Mouse (Mus musculus) T-helper 2 cell (primary cell): ENCODE measurements around the gene Gemin6.
"Not testable (repeated sequence)": the region's sequence is repeated elsewhere in the genome, so short reads cannot be mapped to it uniquely, and the experiment has no call there.

Source experiments
- in situ Hi-C: fragments of 300-600 bp; cut with MboI, MseI; formaldehyde crosslinking; loops from one replicate; pipeline ENCODE4 v1.15.1; 2025; ENCODE audit warnings: high pct_unique_total_duplicates

Gemin6 gene

GRCm38 (mm10) chr17:80224326-80225116 is at the start of gene Gemin6:
Gene Gemin6 (plus strand): TSS chr17:80224441.
- in situ Hi-C loops: no loop called here

DNA sequence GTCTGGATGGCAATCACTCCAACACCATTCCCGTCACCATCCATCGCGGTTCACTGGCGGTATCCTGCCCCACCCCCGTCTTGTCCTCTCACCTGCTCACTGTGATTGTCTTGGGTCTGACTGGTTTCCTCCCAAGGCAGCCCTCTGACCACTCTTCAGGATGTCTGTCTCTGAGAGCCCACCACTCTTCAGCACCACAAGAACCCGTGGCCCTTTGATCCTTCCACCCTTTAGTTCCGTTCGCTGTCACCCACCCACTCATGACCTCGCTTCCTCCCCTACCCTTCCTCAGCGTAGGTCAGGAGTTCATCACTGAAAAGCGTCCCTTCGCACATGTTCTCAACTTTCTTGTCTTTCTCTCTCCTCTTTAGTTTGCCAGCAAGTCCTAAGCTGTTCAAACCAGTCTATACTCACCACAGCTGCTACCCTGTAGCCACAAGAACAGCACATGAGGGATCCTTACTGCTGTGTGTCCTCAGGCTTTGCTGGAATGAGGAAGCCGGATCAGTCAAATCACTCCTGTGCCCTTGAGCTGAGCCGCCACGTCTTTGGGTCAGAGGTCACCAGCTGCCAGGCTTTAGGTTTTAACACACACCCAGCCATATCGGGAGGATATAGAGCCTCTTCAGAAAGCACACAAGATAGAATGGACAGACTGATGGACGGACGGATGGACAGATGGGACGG is 49.4 kb upstream of the Gemin6 start:
- in situ Hi-C loops: loop anchor here (5.0 to 25.0 kb wide), 3 partner anchors 43 to 1263 kb away; partner anchors contain the start of genes Cebpzos and Sult6b1

DNA sequence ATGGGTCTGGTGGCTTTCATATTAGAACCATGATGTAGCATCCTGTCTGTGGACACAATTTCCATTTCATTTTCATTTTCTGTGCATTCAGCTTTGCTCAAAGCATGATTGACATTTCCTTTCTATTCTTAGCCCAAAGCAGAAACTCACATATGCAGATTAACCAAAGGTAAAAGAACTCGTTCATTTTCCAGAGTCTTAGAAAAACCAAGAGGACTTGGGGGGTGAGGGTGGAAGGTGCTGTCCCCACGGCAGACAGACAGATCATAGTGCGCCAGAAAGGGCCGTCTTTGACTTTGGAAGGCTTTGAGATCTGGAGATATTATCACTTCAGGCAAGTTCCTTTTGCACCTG is 48.9 kb upstream of the Gemin6 start:
- in situ Hi-C loops: loop anchor here (5.0 to 25.0 kb wide), 2 partner anchors 123 to 1263 kb away; partner anchors contain the start of genes Cebpzos and Sult6b1

- in situ Hi-C loops: loop anchor here (5.0 to 25.0 kb wide), 2 partner anchors 124 to 1264 kb away; partner anchors contain the start of genes Cebpzos and Sult6b1
Measured at GRCm38 (mm10) chr17:80175966-80176365, 48.3 kb upstream of the Gemin6 start.

DNA sequence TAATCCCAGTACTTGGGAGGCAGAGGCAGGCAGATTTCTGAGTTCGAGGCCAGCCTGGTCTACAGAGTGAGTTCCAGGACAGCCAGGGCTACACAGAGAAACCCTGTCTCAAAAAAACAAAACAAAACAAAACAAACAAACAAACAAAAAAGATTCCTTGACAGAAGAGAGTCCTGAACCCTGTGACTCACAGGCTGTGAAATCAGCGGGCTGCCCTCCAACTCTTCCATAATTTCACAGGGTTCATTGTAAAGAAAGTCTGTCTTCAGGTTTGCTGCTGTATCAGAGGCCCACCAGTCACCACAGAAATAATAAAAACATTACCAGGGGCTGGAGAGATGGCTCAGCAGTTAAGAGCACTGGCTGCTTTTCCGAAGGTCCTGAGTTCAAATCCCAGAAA is 45.4 kb upstream of the Gemin6 start:
- in situ Hi-C loops: loop anchor here (5.0 to 25.0 kb wide), 2 partner anchors 127 to 1267 kb away; partner anchors contain the start of genes Cebpzos and Sult6b1

GRCm38 (mm10) chr17:80179959-80180358 is 44.3 kb upstream of the Gemin6 start:
- in situ Hi-C loops: loop anchor here (5.0 to 25.0 kb wide), 3 partner anchors 128 to 1268 kb away; partner anchors contain the start of genes Atl2, Cebpzos and Sult6b1

GRCm38 (mm10) chr17:80180468-80180867 is 43.8 kb upstream of the Gemin6 start:
- in situ Hi-C loops: loop anchor here (10.0 to 25.0 kb wide), 2 partner anchors 286 to 1268 kb away; partner anchors contain the start of genes Atl2, Cebpzos and Sult6b1

DNA sequence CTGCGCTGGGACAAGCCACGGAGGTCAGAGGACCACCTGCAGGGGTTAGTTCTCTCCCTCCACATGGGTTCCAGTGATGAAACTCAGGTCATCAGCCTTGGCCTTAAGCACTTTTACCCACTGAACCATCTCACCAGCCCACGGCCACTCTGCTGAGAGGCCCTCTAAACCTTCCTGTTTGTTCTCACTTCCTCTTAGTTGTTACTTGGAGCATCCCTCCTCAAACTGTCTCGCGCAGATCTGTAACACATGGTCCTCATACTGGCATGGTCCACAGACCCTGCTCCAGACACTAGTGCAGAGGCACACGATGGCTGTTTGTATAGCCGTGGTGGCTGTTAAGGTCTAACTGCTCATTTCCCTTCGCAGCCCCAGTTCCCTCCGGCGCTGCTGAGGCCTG is 40.6 kb upstream of the Gemin6 start:
- in situ Hi-C loops: loop anchor here (10.0 to 25.0 kb wide), 2 partner anchors 289 to 1271 kb away; partner anchors contain the start of genes Atl2, Cebpzos and Sult6b1

DNA sequence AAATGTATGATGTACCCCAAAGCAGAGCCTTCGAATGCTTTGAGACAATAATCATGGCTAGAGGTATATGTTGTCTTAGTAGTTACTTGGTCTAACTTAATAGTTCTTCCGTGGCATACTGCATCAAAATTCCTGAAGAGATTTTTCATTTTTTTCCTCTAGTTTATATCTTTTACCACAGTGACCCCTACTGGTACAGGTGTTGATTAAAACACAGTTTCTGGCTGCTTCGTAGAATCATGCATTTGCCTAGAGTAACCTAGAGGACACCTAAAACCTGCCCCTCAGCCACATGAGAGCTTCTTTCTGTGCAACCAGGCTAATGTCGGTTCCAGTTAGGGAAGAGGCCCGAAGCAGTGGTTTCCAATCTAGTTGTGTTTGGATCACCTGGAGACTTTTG is 31.2 kb upstream of the Gemin6 start:
- in situ Hi-C loops: loop anchor here (25.0 kb wide), 1 partner anchor 1281 kb away; the partner anchor contains the start of genes Cebpzos and Sult6b1

DNA sequence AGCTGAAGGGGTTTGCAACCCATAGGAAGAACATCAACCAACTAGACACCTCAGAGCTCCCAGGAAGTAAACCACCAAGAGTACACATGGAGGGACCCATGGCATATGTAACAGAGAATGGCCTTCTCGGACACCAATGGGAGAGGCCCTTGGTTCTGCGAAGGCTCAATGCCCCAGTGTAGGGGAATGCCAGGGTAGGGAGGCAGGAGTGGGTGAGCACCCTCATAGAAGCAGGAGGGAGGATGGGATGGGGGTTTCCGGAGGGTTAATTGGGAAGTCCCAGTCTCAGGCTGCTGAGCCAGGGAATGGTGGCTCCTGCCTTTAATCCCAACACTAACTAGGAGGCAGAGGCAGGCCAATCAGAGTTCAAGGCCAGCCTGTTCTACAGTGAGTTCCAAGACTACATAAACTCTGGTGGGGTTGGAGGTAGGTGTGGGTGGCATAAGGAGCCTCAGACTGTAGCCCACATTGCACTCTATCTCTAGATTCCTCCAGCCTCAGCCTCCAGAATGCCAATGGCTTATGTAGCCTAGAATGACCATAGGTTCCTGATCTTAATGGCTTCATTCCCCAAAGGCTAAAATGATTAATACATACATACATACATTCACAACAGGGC is 25.0 kb upstream of the Gemin6 start:
- in situ Hi-C loops: loop anchor here (25.0 kb wide), 1 partner anchor 1287 kb away; the partner anchor contains the start of genes Cebpzos and Sult6b1

- in situ Hi-C loops: no loop called here
Measured at GRCm38 (mm10) chr17:80205657-80206056, 18.6 kb upstream of the Gemin6 start.

- in situ Hi-C loops: no loop called here
Measured at GRCm38 (mm10) chr17:80206301-80206670, 18.0 kb upstream of the Gemin6 start.

DNA sequence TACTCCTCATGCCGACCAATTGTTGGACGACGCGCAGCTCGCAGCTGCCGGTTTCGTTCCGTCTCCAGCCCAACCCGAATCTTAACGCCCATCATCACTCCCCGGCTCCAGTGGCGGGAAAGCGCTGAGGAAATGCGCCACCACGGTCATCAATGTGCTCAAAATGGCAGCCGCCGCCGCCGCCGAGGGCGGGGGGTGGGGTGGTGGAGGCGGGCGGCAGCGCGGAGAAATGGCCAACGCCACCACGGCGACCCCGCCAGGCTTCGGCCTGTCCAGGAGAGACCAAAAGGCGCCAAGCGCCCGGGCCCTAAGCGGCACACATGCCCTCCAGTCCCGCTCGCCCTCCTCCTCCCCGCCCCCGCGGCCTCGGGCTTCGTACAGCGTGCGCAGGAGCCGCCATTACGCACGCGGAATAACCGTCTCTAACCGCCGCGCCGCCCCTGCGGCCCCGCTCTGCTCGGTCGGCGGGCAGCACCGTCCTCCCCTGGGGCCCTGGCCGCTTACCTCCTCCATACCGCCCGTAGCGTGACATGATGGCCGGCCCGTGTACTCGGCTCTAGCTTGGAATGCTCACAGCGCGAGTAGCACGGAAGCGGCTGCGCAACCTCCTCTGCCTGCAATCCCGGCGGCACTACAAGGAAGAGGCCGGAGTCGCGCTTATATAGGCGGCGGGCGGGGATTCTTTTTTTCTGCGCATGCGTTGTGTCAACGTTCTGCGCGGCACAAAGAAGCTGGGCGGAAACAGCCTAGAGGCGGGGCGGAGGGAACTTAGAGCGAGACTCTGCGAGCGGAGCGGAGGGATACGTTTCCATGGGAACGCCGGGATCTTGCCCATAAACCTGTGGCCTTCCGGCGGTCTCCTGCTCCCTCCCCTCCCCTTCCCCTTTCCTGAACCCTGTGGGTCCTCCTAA is 17.3 kb upstream of the Gemin6 start, which contains the start of the genes Srsf7 and Ttc39d:
TSS of gene Srsf7 (minus strand) at position 637 of the 911 bp plus-strand sequence.
TSS of gene Ttc39d (plus strand) at position 790 of the 911 bp plus-strand sequence.
- in situ Hi-C loops: no loop called here

DNA sequence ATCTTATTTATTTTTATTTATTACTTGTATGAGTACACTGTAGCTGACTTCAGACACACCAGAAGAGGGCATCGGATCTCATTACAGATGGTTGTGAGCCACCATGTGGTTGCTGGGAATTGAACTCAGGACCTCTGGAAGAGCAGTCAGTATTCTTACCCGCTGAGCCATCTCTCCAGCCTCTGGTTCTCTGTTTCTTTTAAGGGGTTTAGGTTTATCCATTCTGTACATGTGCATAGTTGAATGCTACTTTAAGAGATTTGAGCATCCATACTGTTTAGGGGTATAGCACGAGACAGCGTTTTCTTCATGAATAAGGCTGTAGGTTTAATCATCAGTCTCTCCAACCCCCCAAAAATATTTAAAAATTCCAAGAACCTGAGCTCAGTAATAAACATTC is 10.2 kb upstream of the Gemin6 start:
- in situ Hi-C loops: not testable (repeated sequence)

DNA sequence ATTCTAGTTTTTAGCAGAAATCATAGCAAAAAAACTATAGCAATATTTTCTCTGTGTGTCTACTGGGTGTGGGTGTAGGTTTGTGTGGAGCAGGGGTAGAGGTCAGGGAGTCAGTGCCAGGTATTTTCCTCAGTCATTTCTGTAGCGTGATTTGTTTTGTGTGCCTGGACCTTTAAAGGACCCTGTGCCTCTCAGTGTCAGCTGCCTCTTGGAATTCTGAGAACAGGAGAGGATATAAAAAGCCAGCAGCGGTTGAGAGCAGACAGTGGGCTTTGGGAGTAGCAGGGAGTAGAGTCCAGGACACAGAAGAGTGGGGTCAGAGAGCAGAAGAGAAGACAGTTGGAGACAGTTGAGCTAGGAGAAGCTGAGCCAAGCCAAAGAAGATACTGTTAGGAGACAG is 4.1 kb upstream of the Gemin6 start:
- in situ Hi-C loops: no loop called here

DNA sequence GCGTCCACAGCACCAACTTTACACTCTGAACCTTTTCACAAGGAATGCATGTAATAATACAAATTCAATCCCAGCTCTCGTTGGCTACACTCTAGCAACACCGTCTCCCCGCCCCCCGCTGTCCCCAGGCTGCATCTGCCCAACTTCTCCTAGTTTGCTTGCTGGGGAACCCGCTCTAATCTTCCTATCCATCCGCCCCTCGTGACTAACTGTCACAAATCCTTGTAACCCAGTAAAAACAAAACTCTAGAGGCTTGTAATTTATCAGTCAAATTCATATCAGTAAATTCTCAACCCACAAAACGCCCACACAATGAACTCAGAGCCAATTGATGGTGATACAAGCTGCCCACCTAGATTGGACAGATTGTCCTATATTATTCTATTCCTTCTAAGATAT is 3.0 kb upstream of the Gemin6 start:
- in situ Hi-C loops: no loop called here

DNA sequence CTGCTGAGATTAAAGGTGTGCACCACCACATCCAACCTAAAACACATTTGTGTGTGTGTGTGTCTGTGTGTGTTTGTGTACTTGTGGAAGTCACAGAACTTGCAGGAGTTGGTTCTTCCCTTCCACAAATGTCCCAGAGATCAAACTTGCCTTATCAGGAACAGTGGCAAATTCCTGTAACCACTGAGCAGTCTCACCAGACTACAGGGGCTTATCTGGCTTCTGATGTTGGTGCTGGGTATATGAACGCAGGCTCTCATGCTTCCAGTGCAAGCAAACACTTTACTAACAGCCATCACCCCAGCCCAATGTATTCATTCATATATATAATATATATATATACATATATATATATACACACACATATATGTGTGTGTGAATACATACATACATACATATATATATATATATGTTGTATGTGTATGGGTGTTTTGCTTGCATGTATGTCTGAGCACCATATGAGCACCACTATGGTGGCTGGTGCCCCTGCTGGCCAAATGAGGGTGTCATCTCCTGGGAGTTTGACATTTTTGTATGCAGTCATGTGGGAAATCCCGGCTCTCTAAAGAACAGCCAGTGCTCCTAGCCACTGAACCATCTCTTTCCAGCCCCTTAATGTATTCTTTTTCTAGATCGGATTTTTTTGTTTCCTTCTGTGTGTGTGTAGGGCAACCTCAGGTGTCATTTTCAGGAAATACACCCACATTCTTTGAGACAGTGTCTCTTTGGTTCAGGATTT is 2.2 kb upstream of the Gemin6 start:
- in situ Hi-C loops: no loop called here

- in situ Hi-C loops: no loop called here
Measured at GRCm38 (mm10) chr17:80223829-80224228, 412 bp upstream of the Gemin6 start.

GRCm38 (mm10) chr17:80225142-80225541 is 901 bp downstream of the Gemin6 start:
- in situ Hi-C loops: not testable (repeated sequence)

GRCm38 (mm10) chr17:80229396-80229795 is 5.2 kb downstream of the Gemin6 start:
- in situ Hi-C loops: no loop called here
